In genomic region chr9:106258990-106259389, GRCm38 (mm10) we compare ENCODE assay signal across 31 mouse cellular contexts. TPM values are rescaled to one million over a fixed set of nuclear protein-coding genes. Genes with fewer than 3 reads are reported as not detected.
A peak's percentile ranks its signal among the peaks of the same experiment; 100 is the strongest.
DNase-seq lines count a peak whose midpoint lies in the region; ATAC-seq and TF ChIP-seq lines count a peak whose summit lies in the region.
"Had no signal": no experiment of that assay in that cellular context is flagged by ENCODE, and none has a peak within 500 bp of the region (broad histone marks: within the 10 kb centered on the region; RNA-seq: fewer than 3 reads in every experiment).

No protein-coding gene starts in this region.

- in situ Hi-C loops in Patski (cut with MboI; ENCODE audit: low pct_unique_long_range_greater_than_20kb): no loop called here

- no peak overlapping the region for H3K4me3 ChIP-seq in lung, embryonic 16.5 days (ENCODE audit: low read length)
- no peak overlapping the region for H3K4me3 ChIP-seq in lung, adult 2 months (replicated peaks; ENCODE audit: extremely low read depth, low read depth, low read length)
- H3K4me3 ChIP-seq: embryonic facial prominence, embryonic 10.5 days; embryonic facial prominence, embryonic 15.5 days; forebrain, embryonic 12.5 days; heart, embryonic 10.5 days; hindbrain, embryonic 13.5 days; liver, embryonic 13.5 days; midbrain, embryonic 12.5 days; myocyte; neural tube, embryonic 12.5 days had no signal

- no peaks in the 10 kb centered on the region for H3K36me3 ChIP-seq in lung, embryonic 16.5 days (ENCODE audit: control insufficient read depth, insufficient read depth, low read length)
- H3K36me3 ChIP-seq: embryonic facial prominence, embryonic 10.5 days; embryonic facial prominence, embryonic 15.5 days; forebrain, embryonic 12.5 days; heart, embryonic 10.5 days; hindbrain, embryonic 13.5 days; liver, embryonic 13.5 days; midbrain, embryonic 12.5 days; neural tube, embryonic 12.5 days had no signal

- no peak for TF ChIP-seq POLR2A in lung, adult 2 months (IDR thresholded peaks at IDR 0.05; ENCODE audit: borderline replicate concordance, extremely low read depth, low read depth, low read length)

- POLR2A ChIA-PET in Patski (lab: Charles Lee): no interaction called here

- CTCF ChIA-PET in Patski (lab: Charles Lee): interaction anchor here (0.8 to 3.4 kb wide), 8 partner anchors 8 to 764 kb away, joined by 3 to 12 read pairs (median 5); partner anchors contain the start of genes Alas1 and Poc1a

- WGBS in lung, embryonic 16.5 days: 59% methylated on average over 5 of the region's 5 CpGs
- 40% methylated on average over 5 of the region's 5 CpGs for WGBS in lung, adult 2 months

- no peak for TF ChIP-seq CTCF in lung, adult 2 months (IDR thresholded peaks at IDR 0.05; ENCODE audit: insufficient read depth, low read length)
- TF ChIP-seq CTCF in Patski (IDR thresholded peaks at IDR 0.05): no peak

- no peak for DNase-seq in lung, adult 2 months
- DNase-seq in Patski (ENCODE audit: low read depth, low spot score): peak; percentile 77
- DNase-seq in ovary, postnatal 10 days (ENCODE audit: low spot score): no peak
- DNase-seq in spleen, postnatal 10 days (ENCODE audit: low spot score in 2 of 2): no peak
- DNase-seq: adrenal gland, postnatal 25 days; B cell, adult 2 months; cerebellum, adult 2 months; cerebellum, postnatal 14 days; forebrain, postnatal 0 days; gastrocnemius, postnatal 10 days; heart, postnatal 36 days; kidney, adult 8-10 months; kidney, postnatal 10 days; layer of hippocampus, adult 9-11 months; liver, embryonic 13.5 days; lung, embryonic 14.5 days; retina, postnatal 1 day; right cerebral cortex, postnatal 14 days; thymus, postnatal 14 days had no signal

- H3K27ac ChIP-seq in lung, embryonic 16.5 days (ENCODE audit: low read length): no peak overlapping the region
- H3K27ac ChIP-seq: embryonic facial prominence, embryonic 10.5 days; embryonic facial prominence, embryonic 15.5 days; forebrain, embryonic 12.5 days; heart, embryonic 10.5 days; hindbrain, embryonic 13.5 days; liver, embryonic 13.5 days; midbrain, embryonic 12.5 days; neural tube, embryonic 12.5 days had no signal

- no peaks in the 10 kb centered on the region for H3K9me3 ChIP-seq in lung, embryonic 16.5 days (ENCODE audit: control insufficient read depth, low read length)
- H3K9me3 ChIP-seq: embryonic facial prominence, embryonic 10.5 days; embryonic facial prominence, embryonic 15.5 days; forebrain, embryonic 12.5 days; heart, embryonic 10.5 days; hindbrain, embryonic 13.5 days; liver, embryonic 13.5 days; midbrain, embryonic 12.5 days; neural tube, embryonic 12.5 days had no signal

- H3K27me3 ChIP-seq in lung, embryonic 16.5 days (ENCODE audit: control insufficient read depth, insufficient read depth, low read depth, low read length): no peaks in the 10 kb centered on the region
- H3K27me3 ChIP-seq in Patski: no peaks in the 10 kb centered on the region
- H3K27me3 ChIP-seq: embryonic facial prominence, embryonic 15.5 days; forebrain, embryonic 12.5 days; midbrain, embryonic 12.5 days; neural tube, embryonic 12.5 days had no signal

- H3K4me1 ChIP-seq in lung, embryonic 16.5 days (replicated peaks; ENCODE audit: control insufficient read depth, insufficient read depth, low read length): no peaks in the 10 kb centered on the region
- H3K4me1 ChIP-seq in lung, adult 2 months (ENCODE audit: control insufficient read depth, insufficient read depth, low read length): 0 out of 2 replicates have a peak, but pooled peaks cover 2% of the 10 kb centered on the region
- H3K4me1 ChIP-seq: embryonic facial prominence, embryonic 15.5 days; forebrain, embryonic 12.5 days; heart, embryonic 10.5 days; hindbrain, embryonic 13.5 days; midbrain, embryonic 12.5 days; neural tube, embryonic 12.5 days had no signal

- peak; percentile 47; the same call in 1 of the 2 replicates for ATAC-seq in lung, embryonic 16.5 days (ENCODE audit: low read depth)
- peak; percentile 84 for ATAC-seq in Patski
- ATAC-seq in common myeloid progenitor, adult 5-6 weeks (replicated peaks; ENCODE audit: low read depth, poor library complexity, severe bottlenecking): peak; percentile 66
- peak; percentile 28 for ATAC-seq in megakaryocyte-erythroid progenitor cell, adult 5-6 weeks (replicated peaks; ENCODE audit: low FRiP score, low TSS enrichment, poor library complexity, severe bottlenecking)
- ATAC-seq: forebrain, postnatal 0 days; intestine, embryonic 16.5 days had no signal

- no peak overlapping the region for H3K4me2 ChIP-seq in lung, embryonic 16.5 days (ENCODE audit: low read depth, low read length)
- H3K4me2 ChIP-seq: embryonic facial prominence, embryonic 15.5 days; forebrain, embryonic 12.5 days; hindbrain, embryonic 13.5 days; liver, embryonic 13.5 days; lung, embryonic 14.5 days; midbrain, embryonic 12.5 days; neural tube, embryonic 12.5 days had no signal

- no peak overlapping the region for H3K9ac ChIP-seq in lung, embryonic 16.5 days (ENCODE audit: low read length)
- H3K9ac ChIP-seq: embryonic facial prominence, embryonic 15.5 days; forebrain, embryonic 12.5 days; forebrain, postnatal 0 days; hindbrain, embryonic 13.5 days; liver, embryonic 13.5 days; lung, embryonic 14.5 days; midbrain, embryonic 12.5 days; neural tube, embryonic 12.5 days had no signal

RNA-seq across cellular contexts. Expression of gene Alas1, which starts 10.5 kb away (rescaled TPM):
- polyA plus RNA-seq in lung, embryonic 16.5 days (2015; fragmentation: Nextera tagmentation; extraction: Ambion mirVana): 139 and 145 TPM in 2 replicates
- 443 and 458 TPM in 2 replicates for polyA plus RNA-seq in lung, adult 2 months (2012; rRNA removed)
- polyA plus RNA-seq in Patski (2021): 91.4 TPM
- 76.9 and 90.2 TPM in 2 replicates for total RNA-seq in common myeloid progenitor, adult 5-6 weeks (2017)
- total RNA-seq in megakaryocyte-erythroid progenitor cell, adult 5-6 weeks (2014; fragmentation: Nextera tagmentation): 29.5 and 45.9 TPM in 2 replicates
- 21.7 and 27.7 TPM in 2 replicates for total RNA-seq in megakaryocyte-erythroid progenitor cell, adult 5-6 weeks (2017)

RNA-seq across cellular contexts. Expression of gene Poc1a, which starts 21.9 kb away (rescaled TPM):
- polyA plus RNA-seq in lung, embryonic 16.5 days (2015; fragmentation: Nextera tagmentation; extraction: Ambion mirVana): 32.3 and 32.4 TPM in 2 replicates
- 5.7 and 7.9 TPM in 2 replicates for polyA plus RNA-seq in lung, adult 2 months (2012; rRNA removed)
- 9.9 TPM for polyA plus RNA-seq in Patski (2021)
- 22.9 and 26.5 TPM in 2 replicates for total RNA-seq in common myeloid progenitor, adult 5-6 weeks (2017)
- total RNA-seq in megakaryocyte-erythroid progenitor cell, adult 5-6 weeks (2014; fragmentation: Nextera tagmentation): 29.1 and 48.1 TPM in 2 replicates
- 28.1 and 40.0 TPM in 2 replicates for total RNA-seq in megakaryocyte-erythroid progenitor cell, adult 5-6 weeks (2017)

RNA-seq across cellular contexts. Expression of gene Tlr9, which starts 36.6 kb away (rescaled TPM):
- polyA plus RNA-seq in lung, embryonic 16.5 days (2015; fragmentation: Nextera tagmentation; extraction: Ambion mirVana): 0.11 TPM in 1 of 2 replicates, not detected in the other
- polyA plus RNA-seq in lung, adult 2 months (2012; rRNA removed): 6.0 and 6.4 TPM in 2 replicates
- 0.03 TPM for polyA plus RNA-seq in Patski (2021)
- 0.41 and 0.53 TPM in 2 replicates for total RNA-seq in common myeloid progenitor, adult 5-6 weeks (2017)
- not detected in 2 replicates for total RNA-seq in megakaryocyte-erythroid progenitor cell, adult 5-6 weeks (2014; fragmentation: Nextera tagmentation)
- not detected in 2 replicates for total RNA-seq in megakaryocyte-erythroid progenitor cell, adult 5-6 weeks (2017)
- polyA plus RNA-seq: embryonic facial prominence, embryonic 10.5 days; forebrain, embryonic 12.5 days; heart, embryonic 10.5 days; midbrain, embryonic 12.5 days; myocyte; neural tube, embryonic 12.5 days had no signal

RNA-seq across cellular contexts. Expression of gene Twf2, which starts 56.1 kb away (rescaled TPM):
- 69.8 and 69.9 TPM in 2 replicates for polyA plus RNA-seq in lung, embryonic 16.5 days (2015; fragmentation: Nextera tagmentation; extraction: Ambion mirVana)
- polyA plus RNA-seq in lung, adult 2 months (2012; rRNA removed): 60.9 and 69.0 TPM in 2 replicates
- 30.7 TPM for polyA plus RNA-seq in Patski (2021)
- total RNA-seq in common myeloid progenitor, adult 5-6 weeks (2017): 42.5 and 44.4 TPM in 2 replicates
- 11.4 and 15.5 TPM in 2 replicates for total RNA-seq in megakaryocyte-erythroid progenitor cell, adult 5-6 weeks (2014; fragmentation: Nextera tagmentation)
- total RNA-seq in megakaryocyte-erythroid progenitor cell, adult 5-6 weeks (2017): 13.7 and 19.8 TPM in 2 replicates

RNA-seq across cellular contexts. Expression of gene Ppm1m, which starts 59.4 kb away (rescaled TPM):
- 53.1 and 56.7 TPM in 2 replicates for polyA plus RNA-seq in lung, embryonic 16.5 days (2015; fragmentation: Nextera tagmentation; extraction: Ambion mirVana)
- 60.7 and 67.3 TPM in 2 replicates for polyA plus RNA-seq in lung, adult 2 months (2012; rRNA removed)
- polyA plus RNA-seq in Patski (2021): 62.8 TPM
- 9.4 and 14.7 TPM in 2 replicates for total RNA-seq in common myeloid progenitor, adult 5-6 weeks (2017)
- total RNA-seq in megakaryocyte-erythroid progenitor cell, adult 5-6 weeks (2014; fragmentation: Nextera tagmentation): 15.4 and 21.4 TPM in 2 replicates
- total RNA-seq in megakaryocyte-erythroid progenitor cell, adult 5-6 weeks (2017): 3.5 and 6.8 TPM in 2 replicates

Comparison
In these comparisons a context has a peak if more than half of its experiments do, and no peak if none do; other contexts are left out.
1. ATAC-seq: peak in every context shown above with its lines; median percentile 84 in Patski; 66 in common myeloid progenitor, adult 5-6 weeks; 47 in lung, embryonic 16.5 days; 28 in megakaryocyte-erythroid progenitor cell, adult 5-6 weeks.